Mouse (Mus musculus): Measurements from ENCODE around the gene Atg4d.

- TF ChIP-seq CTCF (IDR thresholded peaks at IDR 0.05; ENCODE audit: extremely low read depth, insufficient read depth, low read length) (no peak), POLR2A (IDR thresholded peaks at IDR 0.05; ENCODE audit: extremely low read depth, insufficient read depth, low read length) (no peak)
Measured at GRCm38 (mm10) chr9:21299014-21299413, 33.9 kb downstream of the Atg4d start.
